Mouse (Mus musculus): ENCODE data around the gene Aar2. TPM values are rescaled to one million over a fixed set of nuclear protein-coding genes. Genes with fewer than 3 reads are reported as not detected.
A peak's percentile ranks its signal among the peaks of the same experiment; 100 is the strongest.

Aar2 gene
- polyA plus RNA-seq, 1 experiment from 2014 or later: 41.3 TPM

DNA sequence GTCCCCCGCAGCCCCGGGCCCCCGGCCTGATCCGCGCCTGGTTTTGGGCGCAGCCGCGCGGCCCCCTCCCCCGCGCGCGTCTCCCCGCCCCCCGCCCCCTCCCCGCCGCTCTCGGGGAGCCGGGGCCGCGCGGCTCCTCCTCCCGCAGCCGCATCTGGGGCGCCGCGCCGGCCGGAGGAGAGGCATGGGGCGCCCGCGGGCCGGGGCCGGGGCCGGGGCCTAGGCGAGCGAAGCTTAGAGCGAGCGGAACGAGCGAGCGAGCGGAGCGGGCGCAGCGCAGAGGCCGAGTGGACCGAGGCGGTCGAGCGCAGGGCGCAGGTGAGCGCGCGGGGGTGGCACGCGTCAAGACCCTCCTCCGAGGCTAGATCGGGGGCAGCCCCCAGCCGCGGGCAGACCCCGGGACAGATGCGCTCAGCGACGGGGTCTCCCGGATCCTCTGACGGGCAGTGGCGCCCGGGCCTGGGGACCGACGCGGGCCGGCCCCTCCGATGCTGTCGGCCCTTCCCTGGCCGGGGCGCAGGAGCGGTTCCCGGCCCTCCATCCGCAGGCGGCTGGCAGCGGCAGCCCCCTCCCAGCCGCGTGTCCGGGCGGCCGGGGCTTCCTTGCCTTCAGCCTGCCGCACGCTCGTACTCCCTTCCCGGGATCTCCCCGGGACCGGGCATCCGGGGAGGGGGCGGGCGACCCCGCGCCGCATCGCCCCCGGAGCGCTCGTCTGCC, 66.3 kb downstream of the Aar2 start, which contains the start of gene Dlgap4:
TSS of gene Dlgap4 (plus strand) at position 165 of the 717 bp plus-strand sequence.
- WGBS: under 1% methylated on average over 58 of the region's 103 CpGs
- Histone ChIP-seq H3K27ac (ENCODE audit: low read length) (no peak within 1 kb of the TSS), H3K4me1 (ENCODE audit: insufficient read depth, low read length) (peaks cover 14% of the 10 kb centered on the region), H3K36me3 (ENCODE audit: insufficient read depth, low read length) (no peaks in the 10 kb centered on the region), H3K27me3 (ENCODE audit: insufficient read depth, low read length) (peaks cover 69% of the 10 kb centered on the region), H3K9ac (replicated peaks; ENCODE audit: low read length) (peak within 1 kb of the TSS; percentile 68), H3K9me3 (ENCODE audit: low read length) (no peaks in the 10 kb centered on the region), H3K4me3 (ENCODE audit: low read length) (peak within 1 kb of the TSS; percentile 62), H3K4me2 (replicated peaks; ENCODE audit: low read depth, low read length) (peak within 1 kb of the TSS; percentile 99)
- peak; percentile 84 for ATAC-seq (ENCODE audit: low FRiP score, low TSS enrichment)

- Histone ChIP-seq H3K27ac (ENCODE audit: low read length) (no peak overlapping the region), H3K9ac (replicated peaks; ENCODE audit: low read length) (peak overlapping the region; percentile 68), H3K9me3 (ENCODE audit: low read length) (no peaks in the 10 kb centered on the region), H3K27me3 (ENCODE audit: insufficient read depth, low read length) (peaks cover 66% of the 10 kb centered on the region), H3K4me2 (replicated peaks; ENCODE audit: low read depth, low read length) (peak overlapping the region; percentile 99), H3K36me3 (ENCODE audit: insufficient read depth, low read length) (no peaks in the 10 kb centered on the region), H3K4me1 (ENCODE audit: insufficient read depth, low read length) (peaks cover 14% of the 10 kb centered on the region), H3K4me3 (ENCODE audit: low read length) (peak overlapping the region; percentile 62)
- ATAC-seq (ENCODE audit: low FRiP score, low TSS enrichment): no peak
- 0% methylated on average over 18 of the region's 18 CpGs for WGBS
Measured at GRCm38 (mm10) chr2:156614258-156614556, 66.8 kb downstream of the Aar2 start.

GRCm38 (mm10) chr2:156614661-156615654, 67.6 kb downstream of the Aar2 start:
- Histone ChIP-seq H3K9ac (replicated peaks; ENCODE audit: low read length) (no peak overlapping the region), H3K27ac (ENCODE audit: low read length) (no peak overlapping the region), H3K27me3 (ENCODE audit: insufficient read depth, low read length) (peaks cover 64% of the 10 kb centered on the region), H3K4me2 (replicated peaks; ENCODE audit: low read depth, low read length) (peak overlapping the region; percentile 99; the same call in 1 of the 2 replicates), H3K4me1 (ENCODE audit: insufficient read depth, low read length) (peaks cover 14% of the 10 kb centered on the region), H3K36me3 (ENCODE audit: insufficient read depth, low read length) (no peaks in the 10 kb centered on the region), H3K4me3 (ENCODE audit: low read length) (peak overlapping the region; percentile 62), H3K9me3 (ENCODE audit: low read length) (no peaks in the 10 kb centered on the region)
- WGBS: 8% methylated on average over 30 of the region's 31 CpGs
- no peak for ATAC-seq (ENCODE audit: low FRiP score, low TSS enrichment)

GRCm38 (mm10) chr2:156616513-156616912, 69.1 kb downstream of the Aar2 start:
- Histone ChIP-seq H3K4me3 (ENCODE audit: low read length) (no peak overlapping the region), H3K27me3 (ENCODE audit: insufficient read depth, low read length) (peaks cover 54% of the 10 kb centered on the region), H3K4me2 (replicated peaks; ENCODE audit: low read depth, low read length) (no peak overlapping the region), H3K27ac (ENCODE audit: low read length) (no peak overlapping the region), H3K9me3 (ENCODE audit: low read length) (no peaks in the 10 kb centered on the region), H3K9ac (replicated peaks; ENCODE audit: low read length) (no peak overlapping the region), H3K4me1 (ENCODE audit: insufficient read depth, low read length) (peaks cover 14% of the 10 kb centered on the region), H3K36me3 (ENCODE audit: insufficient read depth, low read length) (no peaks in the 10 kb centered on the region)
- WGBS: 64% methylated on average over 7 of the region's 7 CpGs
- no peak for ATAC-seq (ENCODE audit: low FRiP score, low TSS enrichment)

DNA sequence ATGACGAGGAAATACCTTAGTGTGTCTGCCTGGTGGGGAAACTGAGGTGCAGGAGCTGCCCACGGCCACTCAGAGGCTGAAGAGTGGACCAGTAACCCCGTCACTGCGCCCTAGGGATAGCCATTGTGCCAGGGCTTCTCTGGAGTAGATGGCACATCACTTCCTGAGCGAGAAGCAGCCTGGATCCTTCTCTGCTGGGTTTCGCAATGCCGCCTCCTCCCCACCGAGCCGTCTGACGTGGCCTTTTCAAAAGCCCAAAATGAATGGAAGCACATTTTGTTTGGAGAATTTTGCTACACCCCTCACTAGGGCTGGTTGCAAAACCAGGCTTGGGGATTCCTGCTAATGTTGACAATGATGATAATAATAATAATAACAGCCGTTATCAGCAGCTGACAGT, 70.2 kb downstream of the Aar2 start:
- H3K9ac ChIP-seq (replicated peaks; ENCODE audit: low read length): no peak overlapping the region
- WGBS: 49% methylated on average over 11 of the region's 11 CpGs
- H3K4me1 ChIP-seq (ENCODE audit: insufficient read depth, low read length): peaks cover 14% of the 10 kb centered on the region
- H3K4me3 ChIP-seq (ENCODE audit: low read length): no peak overlapping the region
- H3K27me3 ChIP-seq (ENCODE audit: insufficient read depth, low read length): peaks cover 45% of the 10 kb centered on the region
- no peaks in the 10 kb centered on the region for H3K9me3 ChIP-seq (ENCODE audit: low read length)
- H3K4me2 ChIP-seq (replicated peaks; ENCODE audit: low read depth, low read length): no peak overlapping the region
- no peak for ATAC-seq (ENCODE audit: low FRiP score, low TSS enrichment)
- no peak overlapping the region for H3K27ac ChIP-seq (ENCODE audit: low read length)
- H3K36me3 ChIP-seq (ENCODE audit: insufficient read depth, low read length): no peaks in the 10 kb centered on the region

Other genes with a start within 250 kb of the Aar2 start
- gene Cnbd2, start 235.3 kb upstream of the Aar2 start, polyA plus RNA-seq (2015; fragmentation: Nextera tagmentation; extraction: Ambion mirVana): 5.5 and 8.1 TPM in 2 replicates
- gene Scand1, start 234.9 kb upstream of the Aar2 start, polyA plus RNA-seq (2015; fragmentation: Nextera tagmentation; extraction: Ambion mirVana): 48.8 and 58.0 TPM in 2 replicates
- 2.1 and 2.5 TPM in 2 replicates for gene Epb41l1, start 126.7 kb upstream of the Aar2 start, polyA plus RNA-seq (2015; fragmentation: Nextera tagmentation; extraction: Ambion mirVana)
- 68.2 and 68.5 TPM in 2 replicates for gene Dlgap4, start 66.1 kb downstream of the Aar2 start, polyA plus RNA-seq (2015; fragmentation: Nextera tagmentation; extraction: Ambion mirVana)
- gene Myl9, start 227.8 kb downstream of the Aar2 start, polyA plus RNA-seq (2015; fragmentation: Nextera tagmentation; extraction: Ambion mirVana): 447 and 578 TPM in 2 replicates

Data from kidney, embryonic 16.5 days (tissue).